Mouse (Mus musculus) lung, postnatal 0 days (tissue): ENCODE measurements around the gene Slc6a6.

ENCODE experiments used
- CTCF ChIP-seq: IDR thresholded peaks from 2 replicates; pipeline ENCODE4 v1.5.1; 2016; ENCODE audit warnings: antibody characterized with exemption, mild to moderate bottlenecking
- EP300 ChIP-seq: IDR thresholded peaks from 2 replicates; pipeline ENCODE4 v1.6.1; 2016; ENCODE audit warnings: antibody characterized with exemption, mild to moderate bottlenecking, control low read depth

GRCm38 (mm10) chr6:91670224-91670623 lies 13.6 kb upstream of the Slc6a6 start:
- TF ChIP-seq CTCF (no peak), EP300 (no peak)
